In genomic region chr2:166252107-166252506, GRCm38 (mm10) we compare ENCODE assay signal across 10 mouse cellular contexts.
"Had no signal": no experiment of that assay in that cellular context is flagged by ENCODE, and none has a peak within 500 bp of the region (broad histone marks: within the 10 kb centered on the region; RNA-seq: fewer than 3 reads in every experiment).

No protein-coding gene starts in this region.

- H3K4me1 ChIP-seq: liver, embryonic 12.5 days had no signal

- H3K36me3 ChIP-seq: limb, embryonic 15.5 days; liver, embryonic 12.5 days; midbrain, embryonic 10.5 days; midbrain, embryonic 15.5 days; neural tube, embryonic 13.5 days; stomach, embryonic 15.5 days had no signal

- H3K9me3 ChIP-seq: limb, embryonic 15.5 days; liver, embryonic 12.5 days; midbrain, embryonic 15.5 days; stomach, embryonic 15.5 days had no signal

- H3K4me2 ChIP-seq: limb, embryonic 15.5 days; liver, embryonic 12.5 days; lung, embryonic 14.5 days; midbrain, embryonic 15.5 days; neural tube, embryonic 13.5 days; stomach, embryonic 15.5 days had no signal

- H3K9ac ChIP-seq: limb, embryonic 15.5 days; liver, embryonic 12.5 days; lung, embryonic 14.5 days; midbrain, embryonic 15.5 days; neural tube, embryonic 13.5 days; stomach, embryonic 15.5 days had no signal

- H3K4me3 ChIP-seq: left cerebral cortex, adult 2 months; limb, embryonic 15.5 days; liver, embryonic 12.5 days; midbrain, embryonic 10.5 days; midbrain, embryonic 15.5 days; neural tube, embryonic 13.5 days; stomach, embryonic 15.5 days had no signal

- H3K27me3 ChIP-seq: limb, embryonic 15.5 days; liver, embryonic 12.5 days; midbrain, embryonic 15.5 days; neural tube, embryonic 13.5 days; stomach, embryonic 15.5 days had no signal

- DNase-seq: lung, embryonic 14.5 days; right cerebral cortex, postnatal 14 days; thymus, postnatal 4 days had no signal

- H3K27ac ChIP-seq: left cerebral cortex, adult 2 months; limb, embryonic 15.5 days; liver, embryonic 12.5 days; midbrain, embryonic 10.5 days; midbrain, embryonic 15.5 days; neural tube, embryonic 13.5 days; stomach, embryonic 15.5 days had no signal

- ATAC-seq: liver, embryonic 12.5 days; midbrain, embryonic 15.5 days had no signal
